Mouse (Mus musculus) bone marrow, adult 2 months (tissue): ENCODE data around the gene Tln2. TPM values are rescaled to one million over a fixed set of nuclear protein-coding genes. Genes with fewer than 3 reads are reported as not detected.

Source experiments
- H3K27ac ChIP-seq: fragments of 200-500 bp; 2 replicates; pipeline ENCODE4 v1.5.1; 2012; ENCODE audit warnings: low read depth, mild to moderate bottlenecking, control low read depth, inconsistent platforms, low read length; ENCODE audit not compliant: control insufficient read depth, poor library complexity, insufficient read depth
- H3K4me1 ChIP-seq: fragments of 200-500 bp; 2 replicates; pipeline ENCODE4 v1.6.1; 2011; ENCODE audit warnings: low read length; ENCODE audit not compliant: control insufficient read depth, insufficient read depth
- H3K4me3 ChIP-seq: fragments of 200-500 bp; replicated peaks from 2 replicates; pipeline ENCODE3; 2011; ENCODE audit warnings: mild to moderate bottlenecking, low read depth, low read length, control low read depth; ENCODE audit not compliant: control insufficient read depth
- CTCF ChIP-seq: fragments of 200-500 bp; IDR thresholded peaks from 2 replicates; pipeline ENCODE4 v1.5.1; 2011; ENCODE audit warnings: low read length, control low read depth; ENCODE audit not compliant: control insufficient read depth, insufficient read depth
- POLR2A ChIP-seq: fragments of 200-500 bp; IDR thresholded peaks from 2 replicates; pipeline ENCODE4 v1.6.1; 2011; ENCODE audit warnings: low read depth, mild to moderate bottlenecking, control low read depth, low read length, borderline replicate concordance; ENCODE audit not compliant: control insufficient read depth
- WGBS: fragments of 180-500 bp; shearing (Covaris S2); methylation state at CpG from one replicate; pipeline ENCODE4 v1.1.7; 2018; 5-methylcytosine and 5-hydroxymethylcytosine counted together
- polyA plus RNA-seq: library from polyadenylated mRNA; stranded (reverse); fragments of >200 nt; gene quantifications from 2 replicates; pipeline ENCODE4 v1.2.4, GENCODE M21; 2011; ENCODE audit warnings: low replicate concordance; ENCODE audit not compliant: missing spikeins, insufficient read depth, insufficient read length

Tln2 gene
- polyA plus RNA-seq, 1 experiment: 2.0 TPM

GRCm38 (mm10) chr9:67509510-67509909 is 50.0 kb downstream of the Tln2 start:
- H3K4me1 ChIP-seq: no peaks in the 10 kb centered on the region
- H3K4me3 ChIP-seq: no peak overlapping the region
- no peak overlapping the region for H3K27ac ChIP-seq
- 10% methylated on average over 3 of the region's 3 CpGs for WGBS
- TF ChIP-seq CTCF (no peak), POLR2A (no peak)

DNA sequence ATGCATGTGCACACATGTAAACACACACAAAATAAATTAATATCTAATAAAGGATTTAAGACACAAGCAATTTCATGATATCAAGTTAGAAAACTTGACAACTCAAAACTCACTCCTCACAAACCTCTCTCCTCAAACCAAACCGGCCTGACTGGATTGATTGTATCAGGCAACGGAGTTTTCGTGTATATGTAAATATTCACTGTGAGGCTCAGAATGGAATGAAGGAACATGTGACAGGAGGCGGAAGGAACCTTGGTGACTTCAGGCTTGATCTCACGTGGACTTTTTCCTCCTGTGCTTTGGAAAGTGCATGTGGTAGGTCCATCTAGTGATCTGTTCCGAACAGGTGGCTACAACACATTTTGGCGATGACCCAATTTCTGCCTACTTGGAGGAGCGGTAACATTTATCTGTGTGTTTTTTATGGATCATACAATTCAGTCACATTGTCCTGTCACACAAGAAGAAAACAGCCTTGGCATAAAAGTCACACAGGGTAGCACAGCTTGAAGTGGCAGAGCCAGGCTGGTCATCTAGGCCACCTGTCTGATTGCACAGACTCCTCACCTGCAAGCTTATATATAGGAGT is 54.7 kb downstream of the Tln2 start:
- Histone ChIP-seq H3K27ac (no peak overlapping the region), H3K4me1 (no peaks in the 10 kb centered on the region), H3K4me3 (no peak overlapping the region)
- no peak for TF ChIP-seq POLR2A
- no peak for TF ChIP-seq CTCF
- 76% methylated on average over 8 of the region's 8 CpGs for WGBS

DNA sequence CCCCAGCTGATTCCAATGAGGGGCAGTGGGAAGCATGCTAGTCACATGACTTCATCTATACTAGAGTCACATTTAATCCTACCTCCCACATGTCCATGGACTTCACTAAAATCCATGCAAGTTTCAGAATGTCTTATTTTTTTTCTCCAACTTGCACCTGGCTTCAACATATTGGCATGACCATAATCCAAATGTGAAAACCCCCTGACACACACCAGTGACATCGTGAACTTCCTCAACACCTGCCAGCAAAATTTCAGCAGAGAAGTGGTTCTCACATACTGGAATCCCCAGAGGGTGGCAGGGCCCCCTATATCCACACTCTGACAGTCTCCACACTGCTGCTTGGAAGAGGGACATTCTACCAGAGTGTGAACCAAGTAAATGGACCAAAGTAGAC is 57.7 kb downstream of the Tln2 start:
- 52% methylated on average over 1 of the region's 1 CpGs for WGBS
- Histone ChIP-seq H3K4me1 (no peaks in the 10 kb centered on the region), H3K4me3 (no peak overlapping the region), H3K27ac (no peak overlapping the region)
- no peak for TF ChIP-seq POLR2A

DNA sequence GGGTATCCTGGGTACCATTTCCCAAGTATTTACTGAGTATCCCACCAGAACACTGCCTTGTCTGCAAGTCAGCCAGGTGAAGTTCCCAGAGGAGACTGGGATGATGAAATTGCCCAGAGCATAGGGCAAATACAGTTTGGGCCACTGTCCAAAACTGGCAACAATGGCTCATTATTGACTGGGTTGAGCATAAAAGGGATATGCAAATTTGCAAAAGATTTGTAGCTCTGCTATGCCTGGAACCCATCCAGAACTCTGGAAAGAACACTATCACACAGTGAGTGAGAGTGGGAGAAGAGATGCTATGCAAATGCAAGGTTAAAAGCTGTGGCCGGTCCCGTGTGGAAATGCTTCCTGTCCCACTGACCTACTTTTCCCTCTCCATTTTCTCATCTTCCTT is 63.1 kb downstream of the Tln2 start:
- no peak overlapping the region for H3K27ac ChIP-seq
- no peak overlapping the region for H3K4me3 ChIP-seq
- 61% methylated on average over 2 of the region's 2 CpGs for WGBS
- no peaks in the 10 kb centered on the region for H3K4me1 ChIP-seq
- TF ChIP-seq POLR2A (no peak), CTCF (no peak)

DNA sequence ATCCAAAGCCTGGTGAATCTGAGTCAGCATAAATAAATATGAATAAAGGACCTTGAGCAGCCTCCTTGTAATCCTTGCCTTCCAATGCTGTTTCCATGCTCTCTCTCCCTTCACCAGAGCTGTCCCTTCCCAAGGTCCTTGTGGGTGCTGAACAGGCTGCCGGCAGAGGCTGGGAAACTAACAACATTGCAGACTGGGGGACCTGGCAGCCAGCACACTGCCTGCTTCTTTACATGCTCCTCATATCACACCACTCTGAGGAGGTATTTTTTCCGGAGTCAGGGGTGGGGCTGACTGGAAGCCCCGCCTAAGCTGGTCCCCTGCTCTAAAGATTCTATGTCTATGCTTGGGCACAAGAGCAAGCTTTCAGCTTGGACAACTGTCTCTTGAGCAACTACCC is 64.2 kb downstream of the Tln2 start:
- 47% methylated on average over 3 of the region's 3 CpGs for WGBS

GRCm38 (mm10) chr9:67493876-67494552 is 65.5 kb downstream of the Tln2 start:
- 57% methylated on average over 8 of the region's 8 CpGs for WGBS
- H3K4me3 ChIP-seq: no peak overlapping the region
- no peak overlapping the region for H3K27ac ChIP-seq
- no peak for TF ChIP-seq CTCF
- TF ChIP-seq POLR2A: no peak
- no peaks in the 10 kb centered on the region for H3K4me1 ChIP-seq

More for the DNA sequence above, 64.2 kb downstream of the Tln2 start:
- TF ChIP-seq POLR2A (no peak), CTCF (no peak)
- Histone ChIP-seq H3K4me3 (no peak overlapping the region), H3K27ac (no peak overlapping the region), H3K4me1 (no peaks in the 10 kb centered on the region)

DNA sequence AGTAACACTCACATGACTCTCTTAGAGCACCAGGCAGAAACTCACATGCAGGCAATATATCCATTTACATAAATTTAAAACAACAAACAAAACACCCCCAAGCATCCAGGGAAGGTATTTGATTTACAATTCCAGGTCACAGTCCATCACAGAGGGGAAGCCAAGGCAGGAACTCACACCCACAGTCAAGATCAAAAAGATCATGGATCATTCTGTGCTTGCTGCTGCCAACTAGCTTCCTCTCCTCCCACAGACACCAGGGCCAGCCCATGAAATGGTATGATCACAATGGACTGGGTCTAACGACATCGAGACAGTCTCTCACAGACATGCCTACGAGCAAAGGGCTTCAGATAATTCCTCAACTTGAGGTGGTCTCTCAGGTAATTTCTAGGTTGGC is 70.1 kb downstream of the Tln2 start:
- H3K4me1 ChIP-seq: no peaks in the 10 kb centered on the region
- no peak overlapping the region for H3K27ac ChIP-seq
- no peak for TF ChIP-seq CTCF
- no peak for TF ChIP-seq POLR2A
- WGBS: 35% methylated on average over 3 of the region's 3 CpGs
- H3K4me3 ChIP-seq: no peak overlapping the region

GRCm38 (mm10) chr9:67486621-67487020 is 72.9 kb downstream of the Tln2 start:
- H3K4me3 ChIP-seq: no peak overlapping the region
- no peaks in the 10 kb centered on the region for H3K4me1 ChIP-seq
- H3K27ac ChIP-seq: no peak overlapping the region
- 68% methylated on average over 5 of the region's 5 CpGs for WGBS
- TF ChIP-seq POLR2A (no peak), CTCF (no peak)
